Mouse (Mus musculus) erythroid progenitor cell, adult 5-6 weeks (primary cell): ENCODE measurements around the gene Nfe2l1. TPM values are rescaled to one million over a fixed set of nuclear protein-coding genes. Genes with fewer than 3 reads are reported as not detected.
"Not testable (repeated sequence)": the region's sequence is repeated elsewhere in the genome, so short reads cannot be mapped to it uniquely, and the experiment has no call there.

Experiments
- ATAC-seq: replicated peaks from 2 replicates; pipeline ENCODE4 v1.8.0; 2016; ENCODE audit warnings: moderate number of reproducible peaks, mild to moderate bottlenecking, moderate TSS enrichment, inconsistent platforms; ENCODE audit not compliant: poor library complexity, low FRiP score, severe bottlenecking
- total RNA-seq, 2 experiments: library from RNA; stranded (forward) in 1 of 2; stranded (reverse) in 1 of 2; fragments of 150-400 nt in 1 of 2; fragments of 186-747, 209-891 nt in 1 of 2; gene quantifications; 2 replicates each; pipeline versions ENCODE4 v1.2.3 to v1.2.4; 2015 to 2017; ENCODE audit warnings: low replicate concordance in 2 of 2

The Nfe2l1 gene
- total RNA-seq, 2 experiments from 2014 or later = 34.4 to 37.4 TPM

GRCm38 (mm10) chr11:96823880-96824782 lies 5.6 kb downstream of the Nfe2l1 start:
- ATAC-seq = peak; percentile 89

GRCm38 (mm10) chr11:96823471-96823837 lies 6.3 kb downstream of the Nfe2l1 start:
- no peak for ATAC-seq

DNA sequence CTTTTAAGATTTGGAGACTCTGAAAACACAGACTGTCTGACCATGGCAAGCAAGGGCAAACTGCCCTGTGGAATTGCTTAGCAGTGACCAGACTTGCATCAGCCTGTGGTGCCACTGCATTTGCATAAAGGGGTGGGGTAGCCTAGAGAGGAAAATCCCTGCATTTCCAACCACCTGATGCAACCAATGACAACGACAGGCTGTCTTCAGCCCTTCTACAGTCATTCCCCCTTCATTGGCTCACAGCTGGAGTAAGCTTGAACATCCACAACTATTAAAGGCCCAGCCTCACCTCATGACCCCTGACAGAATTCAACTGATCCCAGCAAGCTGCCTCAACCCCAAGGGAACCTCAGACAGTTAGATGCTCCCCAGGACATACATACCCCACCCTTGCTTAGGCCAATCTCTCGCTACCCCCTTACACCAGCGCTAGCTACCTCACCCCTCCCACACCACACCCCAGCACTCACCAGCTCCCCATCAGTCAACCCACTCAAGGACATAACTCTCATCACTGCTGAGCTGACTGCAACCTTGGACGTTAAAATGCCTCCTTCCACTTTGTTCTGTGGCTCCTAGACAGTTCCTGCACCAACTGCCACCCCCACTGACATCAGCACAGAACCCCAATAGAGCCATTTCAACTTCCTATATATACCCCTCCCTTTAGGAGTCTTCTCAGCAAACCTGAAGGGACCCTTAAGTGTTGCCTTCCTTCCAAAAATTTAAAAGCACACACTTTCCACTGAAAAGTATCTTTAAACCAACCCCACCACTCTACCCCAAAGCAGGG lies 6.9 kb downstream of the Nfe2l1 start:
- no peak for ATAC-seq

GRCm38 (mm10) chr11:96821956-96822355 lies 7.8 kb downstream of the Nfe2l1 start:
- no peak for ATAC-seq

DNA sequence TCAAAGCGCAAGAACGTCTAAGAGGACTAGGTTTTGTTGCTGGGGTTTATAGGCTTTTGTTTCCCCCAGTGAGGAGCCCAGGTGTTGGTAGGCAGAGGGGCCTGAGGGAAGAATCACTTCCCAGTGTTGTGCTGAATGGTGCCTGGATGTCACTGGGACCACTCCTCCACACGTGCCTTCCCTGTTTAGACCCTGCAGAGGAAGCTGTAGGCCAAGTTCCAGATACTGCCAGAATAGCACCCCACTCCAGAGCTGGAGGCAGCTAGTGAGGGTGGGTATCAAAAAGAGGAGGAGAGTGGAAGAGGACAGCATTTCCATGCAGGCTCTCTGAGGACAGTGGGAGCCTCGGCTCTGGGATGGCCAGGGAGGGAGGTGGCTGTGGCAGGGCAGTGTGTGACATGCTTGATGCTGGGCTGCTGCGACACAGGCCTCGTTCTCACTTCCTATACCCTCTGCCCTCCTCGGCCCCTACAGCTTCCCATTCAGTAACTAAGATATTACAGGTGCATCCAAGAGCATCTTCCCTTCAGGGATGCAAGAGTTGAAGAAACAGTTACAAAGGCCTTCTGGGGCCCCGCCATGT lies 11.5 kb downstream of the Nfe2l1 start:
- ATAC-seq = no peak

DNA sequence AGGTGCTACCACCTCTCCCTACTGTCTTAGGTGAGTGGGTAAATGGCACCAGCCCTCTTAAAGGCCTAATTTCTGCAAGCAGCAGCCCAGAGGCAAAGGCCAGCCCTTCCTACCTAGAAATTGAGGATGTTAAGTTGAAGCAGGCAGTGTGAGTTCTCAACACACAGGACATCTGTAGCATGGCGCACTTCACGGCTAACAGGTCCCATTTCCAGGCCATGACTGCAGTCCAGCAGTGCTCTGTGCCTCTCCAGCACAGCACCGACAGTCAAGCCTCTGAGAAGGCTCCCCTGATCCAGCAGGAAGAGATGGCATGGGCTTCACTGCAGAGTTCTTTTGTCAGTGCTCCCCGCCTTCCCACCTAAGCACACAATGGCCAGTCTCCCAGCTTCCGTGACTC lies 12.8 kb downstream of the Nfe2l1 start:
- ATAC-seq = no peak

- ATAC-seq = no peak
Measured at GRCm38 (mm10) chr11:96816494-96816893, 13.3 kb downstream of the Nfe2l1 start.

GRCm38 (mm10) chr11:96815895-96816294 lies 13.9 kb downstream of the Nfe2l1 start:
- ATAC-seq = no peak

DNA sequence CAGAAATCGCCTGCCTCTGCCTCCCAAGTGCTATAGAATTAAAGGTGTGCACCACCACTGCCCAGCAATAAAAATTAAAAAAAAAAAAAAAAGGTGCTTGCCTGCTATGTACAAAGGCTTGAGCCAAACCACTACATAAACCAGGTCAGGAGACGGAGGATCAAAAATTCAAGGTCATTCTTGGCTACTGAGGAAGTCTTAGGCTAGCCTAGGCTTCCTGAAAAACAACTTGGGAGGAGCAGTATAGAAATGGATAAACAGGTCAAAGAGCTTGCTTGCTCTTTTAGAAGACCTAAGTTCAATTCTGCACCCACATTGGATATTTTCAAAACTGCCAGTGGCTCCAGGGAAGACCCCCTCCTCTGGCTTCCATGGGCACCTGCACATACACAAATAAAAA lies 15.3 kb downstream of the Nfe2l1 start:
- ATAC-seq = no peak

DNA sequence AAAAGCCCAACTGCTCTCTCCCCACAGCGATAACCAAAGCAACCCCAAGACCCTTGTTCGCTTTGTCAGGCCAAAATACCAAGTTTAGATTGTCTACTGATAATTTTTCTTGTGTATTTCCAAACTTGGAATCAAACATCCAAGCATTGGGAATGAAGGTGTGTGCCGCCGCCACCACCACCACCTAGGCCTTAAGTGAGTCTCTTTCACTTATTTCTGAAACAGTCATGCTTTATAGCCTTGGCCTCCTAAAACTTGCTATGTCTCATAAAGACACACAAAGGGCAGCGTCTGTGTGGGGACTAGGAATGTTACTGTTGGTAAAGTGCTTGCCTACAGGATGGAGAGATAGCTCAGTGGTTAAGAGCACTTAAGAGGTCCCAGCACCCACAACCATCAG lies 15.8 kb downstream of the Nfe2l1 start:
- ATAC-seq = no peak

GRCm38 (mm10) chr11:96813455-96813854 lies 16.3 kb downstream of the Nfe2l1 start:
- no peak for ATAC-seq

GRCm38 (mm10) chr11:96811188-96811587 lies 18.6 kb downstream of the Nfe2l1 start:
- not testable (repeated sequence) for ATAC-seq

GRCm38 (mm10) chr11:96809562-96810235 lies 20.1 kb downstream of the Nfe2l1 start:
- no peak for ATAC-seq

- no peak for ATAC-seq
Measured at GRCm38 (mm10) chr11:96808066-96808465, 21.7 kb downstream of the Nfe2l1 start.

DNA sequence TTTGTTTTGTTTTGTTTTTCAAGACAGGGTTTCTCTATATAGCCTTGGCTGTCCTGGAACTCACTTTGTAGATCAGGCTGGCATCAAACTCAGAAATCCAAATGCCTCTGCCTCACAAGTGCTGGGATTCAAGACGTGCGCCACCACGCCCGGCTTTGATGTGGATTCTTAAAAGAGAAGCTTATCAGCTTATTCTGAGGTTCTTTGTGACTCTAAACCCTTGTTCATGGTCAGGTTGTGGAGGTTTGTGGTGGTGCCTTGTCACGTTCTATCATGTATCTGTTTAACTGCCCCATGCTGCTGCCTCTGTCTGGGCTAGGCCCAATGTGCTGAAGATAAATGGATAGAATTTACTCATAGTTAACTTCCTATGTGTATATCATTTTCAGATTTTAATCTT lies 24.2 kb downstream of the Nfe2l1 start:
- ATAC-seq = no peak

DNA sequence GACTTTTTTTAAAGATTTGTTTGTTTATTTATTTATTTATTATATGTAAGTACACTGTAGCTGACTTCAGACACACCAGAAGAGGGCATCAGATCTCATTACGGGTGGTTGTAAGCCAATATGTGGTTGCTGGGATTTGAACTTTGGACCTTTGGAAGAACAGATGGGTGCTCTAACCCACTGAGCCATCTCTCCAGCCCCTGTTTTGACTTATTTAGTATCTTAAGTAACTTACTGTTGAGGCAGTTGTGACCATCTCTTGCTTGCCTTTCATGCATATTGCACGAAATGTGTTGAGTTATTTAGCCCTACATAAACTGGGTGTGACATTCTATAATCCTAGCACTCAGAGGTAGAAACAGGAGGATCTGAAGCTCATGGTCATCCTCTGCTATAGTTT lies 30.3 kb downstream of the Nfe2l1 start:
- ATAC-seq = no peak

DNA sequence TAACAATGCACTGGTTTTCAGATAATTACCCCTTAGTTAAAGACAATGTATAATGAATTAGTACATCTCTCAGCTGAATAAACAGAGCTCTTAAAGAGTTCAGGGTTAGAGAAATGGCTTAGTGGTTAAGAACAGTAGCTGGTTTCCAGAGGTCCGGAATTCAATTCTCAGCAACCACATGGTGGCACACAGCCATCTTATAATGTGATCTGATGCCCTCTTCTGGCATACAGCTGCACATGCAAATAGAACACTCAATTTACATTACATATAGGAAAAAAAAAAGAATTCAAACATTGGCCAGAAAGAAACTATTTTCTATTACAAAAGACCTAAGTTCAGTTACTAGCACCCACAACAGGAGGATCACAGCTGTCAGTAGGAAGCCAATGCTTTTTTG lies 33.2 kb downstream of the Nfe2l1 start:
- ATAC-seq = no peak

- no peak for ATAC-seq
Measured at GRCm38 (mm10) chr11:96796081-96796480, 33.7 kb downstream of the Nfe2l1 start.

DNA sequence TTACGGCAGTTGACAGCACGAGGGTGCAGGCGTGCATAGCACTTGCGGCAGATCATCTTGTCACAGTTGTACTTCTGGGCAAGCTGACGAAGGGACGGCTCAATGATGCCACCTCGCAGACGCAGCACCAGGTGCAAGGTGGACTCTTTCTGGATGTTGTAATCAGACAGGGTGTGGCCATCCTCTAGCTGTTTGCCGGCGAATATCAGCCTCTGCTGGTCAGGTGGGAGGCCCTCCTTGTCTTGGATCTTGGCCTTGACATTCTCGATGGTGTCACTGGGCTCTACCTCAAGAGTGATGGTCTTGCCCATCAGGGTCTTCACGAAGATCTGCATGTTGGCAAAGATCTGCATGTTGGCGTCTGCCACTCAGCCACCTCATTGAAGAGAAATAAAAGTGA lies 34.3 kb downstream of the Nfe2l1 start:
- ATAC-seq = no peak

- ATAC-seq = no peak
Measured at GRCm38 (mm10) chr11:96790681-96791080, 39.1 kb downstream of the Nfe2l1 start.
